Mouse (Mus musculus) inflammation-experienced regulatory T-cells (primary cell): ENCODE data around the gene Dido1. TPM values are rescaled to one million over a fixed set of nuclear protein-coding genes. Genes with fewer than 3 reads are reported as not detected.

ENCODE experiments used
- polyA plus RNA-seq, 2 experiments: library from polyadenylated mRNA; unstranded; fragments of 100-300 nt; shearing (Covaris generic); gene quantifications; one replicate each; pipeline ENCODE4 v1.2.1; 2017

The Dido1 gene
- 10 to 100 TPM; 42.4 to 53.5 TPM for polyA plus RNA-seq

DNA sequence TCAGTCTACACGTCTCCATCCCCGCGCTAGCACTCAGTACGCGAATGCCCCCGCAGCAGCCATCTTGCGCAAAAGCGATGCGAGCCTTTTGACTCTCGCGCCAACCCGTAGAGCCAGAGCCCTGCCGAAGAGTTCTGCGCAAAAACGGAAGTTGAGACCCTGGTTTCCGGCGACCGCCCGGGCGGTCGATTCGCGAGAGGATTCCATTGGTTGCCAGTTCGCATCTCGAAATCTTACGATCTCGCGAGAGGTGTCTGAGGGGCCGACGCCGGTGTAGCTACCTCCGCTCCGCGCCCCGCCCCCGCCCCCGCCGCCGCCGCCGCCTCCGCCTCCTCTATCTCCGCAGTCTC lies at the start of gene Dido1, which contains the start of gene Gid8:
Gene Dido1 (minus strand): TSS at position 77 of the 350 bp plus-strand sequence.
Gene Gid8 (plus strand): TSS at position 195 of the 350 bp plus-strand sequence.

DNA sequence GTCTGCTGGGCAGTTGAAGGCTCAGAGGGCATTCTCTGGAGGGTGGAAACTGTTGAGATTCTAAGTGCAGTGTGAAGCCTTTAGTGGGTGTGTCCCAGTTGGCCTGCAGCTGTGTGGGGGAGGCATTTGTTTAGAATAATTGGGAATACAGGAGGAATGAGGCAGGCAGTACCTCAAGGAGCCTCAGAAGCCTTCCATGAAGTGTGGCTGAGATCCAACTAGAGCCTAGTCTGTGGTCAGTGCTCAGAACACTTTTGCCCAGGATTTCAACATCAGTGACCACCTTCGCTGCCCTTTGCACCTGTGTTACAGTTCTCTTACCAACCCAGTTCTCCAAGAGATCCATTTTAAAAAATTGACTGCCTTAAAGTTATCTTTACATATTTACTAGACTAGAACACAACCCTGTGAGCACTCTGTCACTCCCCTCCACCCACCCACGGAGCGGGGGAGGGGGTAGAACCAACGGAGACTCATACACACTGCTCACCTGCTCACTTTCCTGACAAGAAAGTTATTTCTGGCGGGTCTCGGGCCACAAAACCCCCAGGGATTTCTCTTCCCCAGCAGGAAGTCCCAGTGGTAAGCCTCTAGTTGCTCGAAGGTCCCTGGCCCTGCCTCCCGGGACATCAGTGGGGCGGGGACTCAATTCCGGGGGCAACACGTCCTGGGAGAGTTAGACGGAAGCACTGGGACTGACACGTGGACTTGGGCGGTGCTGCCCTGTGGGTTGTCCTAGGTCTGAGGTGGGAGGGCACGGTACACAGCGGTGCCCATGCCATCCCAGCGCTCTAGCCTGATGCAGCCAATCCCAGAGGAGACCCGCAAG lies 15.0 kb upstream of the Dido1 start, which contains the start of gene Slc17a9:
Gene Slc17a9 (plus strand): TSS at position 679 of the 829 bp plus-strand sequence.

DNA sequence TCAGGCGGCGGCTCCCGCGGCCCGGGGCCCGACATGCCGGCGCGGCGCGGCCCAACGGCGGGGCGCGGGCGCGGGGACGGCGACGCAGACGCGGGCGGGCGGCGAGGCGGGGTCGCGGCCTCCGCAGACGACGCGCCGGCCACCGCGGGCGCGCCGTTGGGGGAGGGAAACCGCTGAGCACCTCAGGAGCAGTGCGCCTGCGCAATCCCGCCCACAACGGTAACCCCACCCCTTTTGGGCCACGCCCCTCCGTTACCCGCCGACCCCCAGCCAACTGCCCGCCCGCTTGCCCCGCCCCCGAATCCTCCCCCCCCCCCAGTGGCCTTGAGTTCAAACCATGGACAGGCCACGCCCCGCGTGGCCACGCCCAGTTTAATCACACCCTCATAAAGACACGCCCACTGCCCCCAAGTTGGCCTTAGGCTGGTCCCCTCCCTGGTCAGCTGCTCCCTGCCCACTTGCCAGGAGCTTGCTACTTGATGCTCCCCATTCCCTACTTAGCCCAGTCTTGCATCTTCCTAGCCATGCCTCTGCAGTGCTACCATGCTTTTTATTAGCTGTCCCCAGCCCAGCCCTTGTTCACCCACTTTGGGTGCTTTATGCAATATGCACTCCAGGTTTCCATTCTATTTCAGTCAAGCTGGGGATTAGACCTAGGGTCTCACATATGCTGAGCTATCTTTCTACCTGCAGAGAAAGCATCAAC lies 67.1 kb downstream of the Dido1 start, which contains the start of gene Tcfl5:
Gene Tcfl5 (minus strand): TSS at position 154 of the 706 bp plus-strand sequence.

Other genes with a start within 250 kb of the Dido1 start
- gene Ntsr1, start 210.0 kb downstream of the Dido1 start, polyA plus RNA-seq = under 1 TPM; 0.10 to 0.54 TPM
- 10 to 100 TPM; 47.8 to 60.1 TPM for gene Mrgbp, start 128.7 kb downstream of the Dido1 start, polyA plus RNA-seq
- 10 to 100 TPM; 67.5 to 71.5 TPM for gene Ogfr, start 120.8 kb downstream of the Dido1 start, polyA plus RNA-seq
- gene Col9a3, start 112.2 kb downstream of the Dido1 start, polyA plus RNA-seq = 1 to 10 TPM; 1.3 to 2.4 TPM
- gene Tcfl5, start 67.3 kb downstream of the Dido1 start, polyA plus RNA-seq = 1 to 10 TPM in 1 of 2 experiments, under 1 TPM in 1; 0.33 to 1.7 TPM
- 10 to 100 TPM; 35.0 to 42.6 TPM for gene Gid8, start 118 bp upstream of the Dido1 start, polyA plus RNA-seq
- 10 to 100 TPM; 58.6 to 61.1 TPM for gene Slc17a9, start 15.3 kb upstream of the Dido1 start, polyA plus RNA-seq
- gene Bhlhe23, start 66.9 kb upstream of the Dido1 start, polyA plus RNA-seq = under 1 TPM; 0.30 to 0.75 TPM
- gene Ythdf1, start 210.9 kb upstream of the Dido1 start, polyA plus RNA-seq = 10 to 100 TPM; 67.4 to 83.3 TPM
- 1 to 10 TPM in 1 of 2 experiments, not detected in 1; 1.2 TPM for gene Birc7, start 219.0 kb upstream of the Dido1 start, polyA plus RNA-seq
- gene Nkain4, start 244.7 kb upstream of the Dido1 start, polyA plus RNA-seq = not detected